Mouse (Mus musculus): ENCODE results near the gene Rbm45. TPM values are rescaled to one million over a fixed set of nuclear protein-coding genes. Genes with fewer than 3 reads are reported as not detected.

Gene Rbm45
- polyA plus RNA-seq, 1 experiment from 2014 or later, result 14.8 TPM

DNA sequence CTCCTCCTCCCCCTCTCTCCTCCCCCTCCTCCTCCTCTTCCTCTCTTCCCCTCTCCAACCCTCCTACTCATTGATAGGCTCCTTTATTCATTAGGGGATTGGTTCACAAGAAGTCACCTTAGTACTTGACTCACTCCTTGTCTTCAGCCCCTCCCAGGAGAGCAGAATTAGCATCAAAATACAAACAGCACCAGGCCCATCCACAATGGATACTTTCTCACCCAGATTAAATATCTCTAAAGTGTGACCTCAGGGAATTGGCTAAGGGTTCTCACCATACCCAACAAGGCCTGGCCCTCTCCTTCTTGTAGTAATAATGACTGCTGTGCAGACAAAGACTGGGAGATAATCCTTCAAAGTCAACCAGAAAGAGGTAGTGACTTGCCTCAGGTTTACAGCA, 30.4 kb downstream of the Rbm45 start:
- no peak overlapping the region for H3K4me3 ChIP-seq (replicated peaks)
- peaks cover 4% of the 10 kb centered on the region for H3K27me3 ChIP-seq
- H3K27ac ChIP-seq (replicated peaks), result no peak overlapping the region
- ATAC-seq (ENCODE audit: insufficient number of reproducible peaks, low FRiP score, low TSS enrichment, low read depth), result no peak
- no peak overlapping the region for H3K9ac ChIP-seq
- H3K9me3 ChIP-seq (replicated peaks), result no peaks in the 10 kb centered on the region
- no peaks in the 10 kb centered on the region for H3K36me3 ChIP-seq
- no peaks in the 10 kb centered on the region for H3K4me1 ChIP-seq
- H3K4me2 ChIP-seq (replicated peaks), result no peak overlapping the region

DNA sequence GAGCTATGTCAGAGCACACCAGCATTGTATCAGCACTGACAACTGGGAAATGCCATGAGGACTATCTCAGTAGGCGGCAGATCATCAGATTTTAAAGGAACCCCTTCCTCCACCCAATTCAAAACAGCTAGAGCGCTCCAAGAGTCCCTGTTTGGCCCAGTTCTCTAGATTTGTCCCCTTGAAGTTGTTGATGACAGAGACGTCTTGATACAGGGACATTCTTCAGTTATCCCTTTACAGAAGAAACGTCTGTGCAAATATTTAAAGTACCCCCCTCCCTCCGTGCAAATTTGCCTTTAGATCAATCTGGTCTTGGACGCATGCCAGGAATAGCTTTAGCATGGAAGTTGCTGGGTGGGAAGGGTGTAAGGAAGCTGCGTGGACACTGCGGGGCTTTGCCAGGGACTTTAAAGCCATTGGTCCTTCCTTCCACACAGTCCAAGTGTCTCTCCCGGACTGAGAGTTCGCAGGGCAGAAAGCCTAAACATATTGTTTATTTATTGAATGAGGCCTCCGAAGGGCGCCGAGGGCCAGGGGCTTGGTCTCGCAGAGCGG, 35.9 kb downstream of the Rbm45 start:
- 2% methylated on average over 15 of the region's 15 CpGs for WGBS
- Histone ChIP-seq H3K27me3 (peaks cover 4% of the 10 kb centered on the region), H3K9ac (peak overlapping the region; percentile 72), H3K4me2 (replicated peaks) (peak overlapping the region; percentile 90), H3K27ac (replicated peaks) (no peak overlapping the region), H3K36me3 (no peaks in the 10 kb centered on the region), H3K4me1 (peaks cover 4% of the 10 kb centered on the region; the same call in 1 of the 2 replicates), H3K9me3 (replicated peaks) (no peaks in the 10 kb centered on the region), H3K4me3 (replicated peaks) (peak overlapping the region; percentile 95)
- ATAC-seq (ENCODE audit: insufficient number of reproducible peaks, low FRiP score, low TSS enrichment, low read depth), result no peak; the same call in 1 of the 2 replicates

DNA sequence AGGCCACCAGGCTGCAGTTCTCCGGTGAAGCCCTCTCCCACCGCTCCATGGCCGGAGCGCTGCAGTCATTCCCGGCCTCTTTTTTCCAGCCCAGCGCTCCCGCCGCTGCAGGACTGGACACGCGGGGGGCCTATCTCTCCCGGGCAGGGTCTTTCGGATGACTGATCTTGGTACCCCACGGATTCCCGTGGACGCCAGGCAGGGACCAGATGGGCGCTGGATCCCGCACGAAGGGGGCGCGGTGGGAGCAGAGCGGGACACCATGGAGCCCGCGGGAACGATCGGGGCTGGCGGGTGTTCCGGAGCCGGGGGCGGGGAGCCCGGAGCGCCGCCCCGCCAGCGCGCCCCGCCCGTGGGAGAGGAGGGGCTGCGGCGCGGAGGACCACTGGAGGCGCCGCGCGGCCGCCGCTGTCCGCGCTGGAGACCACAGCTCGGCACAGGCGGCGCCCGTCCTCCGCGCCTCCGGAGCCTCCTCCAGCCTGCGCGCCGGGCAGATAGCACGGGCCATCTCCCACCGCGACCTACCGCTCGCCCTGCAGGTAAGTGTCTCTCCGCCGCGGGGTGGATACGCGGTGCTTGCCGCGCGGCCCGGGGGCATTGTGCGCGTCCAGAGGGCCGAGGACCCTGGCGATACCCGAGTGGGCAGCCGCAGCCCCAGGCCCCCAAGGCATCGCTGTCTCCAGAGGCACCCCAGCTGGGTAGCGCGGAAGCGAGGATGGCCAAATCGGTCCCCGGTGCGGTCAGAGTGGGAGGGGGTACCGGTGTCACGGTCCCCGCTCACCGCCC, 36.6 kb downstream of the Rbm45 start, which contains the start of gene Osbpl6:
Osbpl6 (plus strand) TSS at position 358 of the 786 bp plus-strand sequence.
- peak; percentile 92 for ATAC-seq (ENCODE audit: insufficient number of reproducible peaks, low FRiP score, low TSS enrichment, low read depth)
- H3K9me3 ChIP-seq (replicated peaks), result no peaks in the 10 kb centered on the region
- H3K27ac ChIP-seq (replicated peaks), result peak within 1 kb of the TSS; percentile 76
- peaks cover 4% of the 10 kb centered on the region for H3K27me3 ChIP-seq
- H3K4me2 ChIP-seq (replicated peaks), result peak within 1 kb of the TSS; percentile 90
- WGBS, result under 1% methylated on average over 77 of the region's 89 CpGs
- peak within 1 kb of the TSS; percentile 95 for H3K4me3 ChIP-seq (replicated peaks)
- H3K9ac ChIP-seq, result peak within 1 kb of the TSS; percentile 72
- H3K36me3 ChIP-seq, result no peaks in the 10 kb centered on the region
- peaks cover 4% of the 10 kb centered on the region; the same call in 1 of the 2 replicates for H3K4me1 ChIP-seq

DNA sequence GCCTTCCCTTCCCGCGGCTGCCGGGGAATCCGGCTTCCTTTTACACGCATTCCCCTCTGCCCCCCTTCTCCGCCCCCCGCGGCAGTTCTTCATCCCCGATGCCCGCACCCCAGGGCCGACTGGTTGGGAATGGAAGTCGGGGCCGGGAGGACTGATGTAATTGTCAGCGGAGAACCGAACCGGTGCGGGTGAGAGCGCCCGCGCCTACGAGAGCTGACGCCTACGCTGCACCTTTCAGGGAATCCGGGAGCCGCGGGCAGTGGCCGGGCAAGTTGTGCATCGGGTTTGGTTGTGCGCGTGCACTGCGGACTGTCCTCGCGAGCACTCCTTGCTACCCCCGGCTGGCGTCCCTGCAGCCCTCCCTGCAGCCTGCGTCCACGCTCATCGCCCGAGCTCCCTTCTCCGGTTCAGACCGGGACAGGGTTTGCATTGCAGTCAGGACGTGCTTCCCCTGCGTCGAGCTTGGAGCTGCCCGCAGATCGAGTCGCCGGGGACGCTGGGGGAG, 37.2 kb downstream of the Rbm45 start:
- peak overlapping the region; percentile 76 for H3K27ac ChIP-seq (replicated peaks)
- peak; percentile 60 for ATAC-seq (ENCODE audit: insufficient number of reproducible peaks, low FRiP score, low TSS enrichment, low read depth)
- 0% methylated on average over 45 of the region's 49 CpGs for WGBS

DNA sequence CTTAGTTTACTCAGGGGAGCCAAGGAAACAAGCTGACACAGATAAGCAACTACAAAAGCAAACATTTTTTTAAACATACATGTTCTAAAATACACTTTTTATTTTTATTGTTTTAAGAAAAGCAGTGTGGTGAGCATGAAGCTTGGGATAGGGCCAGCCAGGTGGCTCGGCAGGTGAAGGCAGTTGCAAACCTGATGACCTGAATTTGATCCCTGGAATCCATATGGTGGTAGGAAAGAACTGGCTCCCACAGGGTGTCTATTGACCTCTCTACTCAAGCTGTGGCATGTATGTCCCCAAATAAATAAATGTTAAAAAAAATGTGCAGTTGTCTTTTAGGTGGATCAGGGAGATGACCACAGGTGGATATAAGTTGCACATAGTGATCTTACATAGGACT, 39.7 kb downstream of the Rbm45 start:
- WGBS, result 70% methylated on average over 1 of the region's 1 CpGs
- no peaks in the 10 kb centered on the region for H3K36me3 ChIP-seq
- H3K4me2 ChIP-seq (replicated peaks), result no peak overlapping the region
- ATAC-seq (ENCODE audit: insufficient number of reproducible peaks, low FRiP score, low TSS enrichment, low read depth), result no peak
- no peak overlapping the region for H3K9ac ChIP-seq
- no peaks in the 10 kb centered on the region for H3K9me3 ChIP-seq (replicated peaks)
- no peak overlapping the region for H3K27ac ChIP-seq (replicated peaks)
- no peak overlapping the region for H3K4me3 ChIP-seq (replicated peaks)
- no peaks in the 10 kb centered on the region for H3K27me3 ChIP-seq
- peaks cover 4% of the 10 kb centered on the region; the same call in 1 of the 2 replicates for H3K4me1 ChIP-seq

More for the DNA sequence above, 37.2 kb downstream of the Rbm45 start:
- H3K36me3 ChIP-seq, result no peaks in the 10 kb centered on the region
- H3K4me1 ChIP-seq, result peaks cover 4% of the 10 kb centered on the region; the same call in 1 of the 2 replicates
- H3K4me2 ChIP-seq (replicated peaks), result peak overlapping the region; percentile 90
- H3K9me3 ChIP-seq (replicated peaks), result no peaks in the 10 kb centered on the region
- H3K27me3 ChIP-seq, result peaks cover 4% of the 10 kb centered on the region
- H3K9ac ChIP-seq, result peak overlapping the region; percentile 72
- peak overlapping the region; percentile 95 for H3K4me3 ChIP-seq (replicated peaks)

DNA sequence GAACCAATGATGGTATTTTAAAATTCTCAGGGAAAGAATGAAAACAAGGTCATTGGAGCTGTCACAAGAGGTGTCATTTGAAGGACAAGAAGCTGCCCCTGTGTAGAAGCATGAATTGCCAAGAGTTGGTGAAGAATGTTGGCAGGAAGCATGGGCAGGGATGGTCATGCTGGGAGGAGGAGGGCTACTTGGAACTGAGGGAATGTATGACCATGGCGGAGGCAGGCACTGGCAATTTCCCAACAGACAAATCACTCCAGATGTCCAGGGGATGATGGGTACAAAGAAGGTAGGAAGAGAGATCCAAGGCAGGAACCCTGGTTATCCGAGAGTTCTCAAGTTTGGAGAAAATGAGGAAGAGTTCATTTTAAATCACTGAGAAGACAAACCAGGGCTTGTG, 40.2 kb downstream of the Rbm45 start:
- H3K4me1 ChIP-seq, result peaks cover 8% of the 10 kb centered on the region; the same call in 1 of the 2 replicates
- WGBS, result 90% methylated on average over 2 of the region's 2 CpGs
- no peak for ATAC-seq (ENCODE audit: insufficient number of reproducible peaks, low FRiP score, low TSS enrichment, low read depth)
- no peak overlapping the region for H3K4me2 ChIP-seq (replicated peaks)
- no peaks in the 10 kb centered on the region for H3K9me3 ChIP-seq (replicated peaks)
- no peak overlapping the region for H3K9ac ChIP-seq
- no peaks in the 10 kb centered on the region for H3K36me3 ChIP-seq
- no peak overlapping the region for H3K27ac ChIP-seq (replicated peaks)
- H3K4me3 ChIP-seq (replicated peaks), result no peak overlapping the region
- no peaks in the 10 kb centered on the region for H3K27me3 ChIP-seq

DNA sequence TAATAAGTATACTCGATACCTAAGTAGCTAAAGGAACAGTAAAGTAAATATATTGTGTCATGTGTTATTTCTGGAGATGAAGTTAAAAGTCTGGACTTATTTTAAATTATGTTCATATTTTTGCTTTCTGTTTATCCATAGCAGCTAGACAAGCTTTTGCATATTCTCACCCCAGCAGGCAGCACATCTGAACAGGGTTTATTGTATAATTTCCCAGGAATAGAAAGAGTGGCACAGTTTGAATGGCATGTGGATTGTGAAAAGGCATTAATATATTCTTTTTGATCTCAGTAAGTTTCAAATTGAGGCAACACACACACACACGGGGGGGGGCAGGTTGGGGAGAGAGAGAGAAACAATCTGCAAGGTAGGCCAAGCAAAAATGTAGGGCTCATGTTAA, 43.1 kb downstream of the Rbm45 start:
- 60% methylated on average over 2 of the region's 2 CpGs for WGBS
- Histone ChIP-seq H3K4me2 (replicated peaks) (no peak overlapping the region), H3K36me3 (no peaks in the 10 kb centered on the region), H3K4me1 (0 out of 2 replicates have a peak, but pooled peaks cover 4% of the 10 kb centered on the region), H3K9me3 (replicated peaks) (no peaks in the 10 kb centered on the region), H3K4me3 (replicated peaks) (no peak overlapping the region), H3K27ac (replicated peaks) (no peak overlapping the region), H3K9ac (no peak overlapping the region), H3K27me3 (no peaks in the 10 kb centered on the region)
- no peak for ATAC-seq (ENCODE audit: insufficient number of reproducible peaks, low FRiP score, low TSS enrichment, low read depth)

DNA sequence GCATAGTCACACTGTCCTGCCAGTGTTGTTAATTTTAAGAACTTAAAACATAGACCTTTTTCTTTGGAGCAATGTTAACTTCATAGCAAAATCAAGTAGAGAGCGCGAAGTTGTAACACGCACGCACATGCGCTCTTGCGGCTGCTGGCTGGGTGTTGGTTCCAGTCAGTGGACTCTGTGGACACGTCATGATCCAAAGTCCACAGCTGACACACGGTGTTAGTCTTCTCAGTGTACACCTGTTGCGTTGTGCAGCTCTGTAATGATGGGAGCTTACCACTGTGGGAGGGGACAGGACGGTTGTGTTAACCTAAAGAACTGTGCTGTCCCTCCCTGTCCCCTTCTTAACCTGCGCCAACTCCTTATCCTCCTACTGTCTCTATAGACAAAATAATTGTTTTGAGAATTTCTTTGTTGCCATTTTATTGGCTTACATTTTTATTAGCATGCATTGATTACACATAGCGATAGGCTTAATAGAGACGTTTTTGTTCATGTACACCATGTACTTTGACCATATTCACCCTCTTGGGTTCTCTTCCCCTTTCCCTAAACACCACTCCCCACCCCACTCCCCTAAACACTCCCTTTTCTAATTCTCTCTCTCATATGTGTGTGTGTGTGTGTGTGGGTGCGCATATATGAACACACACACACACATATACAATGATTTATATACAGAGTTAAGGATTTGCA, 47.8 kb downstream of the Rbm45 start:
- Histone ChIP-seq H3K27ac (replicated peaks) (no peak overlapping the region), H3K4me2 (replicated peaks) (no peak overlapping the region), H3K36me3 (no peaks in the 10 kb centered on the region), H3K27me3 (no peaks in the 10 kb centered on the region), H3K4me1 (0 out of 2 replicates have a peak, but pooled peaks cover 4% of the 10 kb centered on the region), H3K9me3 (replicated peaks) (no peaks in the 10 kb centered on the region), H3K9ac (no peak overlapping the region), H3K4me3 (replicated peaks) (no peak overlapping the region)
- ATAC-seq (ENCODE audit: insufficient number of reproducible peaks, low FRiP score, low TSS enrichment, low read depth), result no peak
- WGBS, result 92% methylated on average over 14 of the region's 14 CpGs

DNA sequence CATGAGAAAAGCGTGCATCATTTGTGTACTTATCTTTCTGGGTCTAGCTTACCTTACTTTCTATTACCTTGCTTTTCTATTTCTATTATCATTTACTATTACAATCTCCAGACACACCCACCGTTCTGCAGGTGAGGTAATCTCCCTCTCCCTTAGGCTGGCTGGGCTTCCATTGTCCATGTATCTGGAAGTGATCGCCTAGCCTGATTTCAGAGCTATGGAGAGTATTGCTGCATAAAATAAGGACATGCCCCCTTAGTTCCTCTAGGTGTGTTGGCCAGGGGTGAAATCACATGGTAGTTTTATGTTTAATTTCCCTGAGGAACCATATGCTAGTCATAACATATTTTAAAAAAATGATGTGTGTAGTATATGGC, 48.3 kb downstream of the Rbm45 start:
- no peak overlapping the region for H3K9ac ChIP-seq
- ATAC-seq (ENCODE audit: insufficient number of reproducible peaks, low FRiP score, low TSS enrichment, low read depth), result no peak
- H3K27ac ChIP-seq (replicated peaks), result no peak overlapping the region
- no peaks in the 10 kb centered on the region for H3K27me3 ChIP-seq
- no peaks in the 10 kb centered on the region for H3K9me3 ChIP-seq (replicated peaks)
- WGBS, result 94% methylated on average over 3 of the region's 3 CpGs
- no peaks in the 10 kb centered on the region for H3K36me3 ChIP-seq
- no peak overlapping the region for H3K4me3 ChIP-seq (replicated peaks)
- 0 out of 2 replicates have a peak, but pooled peaks cover 4% of the 10 kb centered on the region for H3K4me1 ChIP-seq
- H3K4me2 ChIP-seq (replicated peaks), result no peak overlapping the region

DNA sequence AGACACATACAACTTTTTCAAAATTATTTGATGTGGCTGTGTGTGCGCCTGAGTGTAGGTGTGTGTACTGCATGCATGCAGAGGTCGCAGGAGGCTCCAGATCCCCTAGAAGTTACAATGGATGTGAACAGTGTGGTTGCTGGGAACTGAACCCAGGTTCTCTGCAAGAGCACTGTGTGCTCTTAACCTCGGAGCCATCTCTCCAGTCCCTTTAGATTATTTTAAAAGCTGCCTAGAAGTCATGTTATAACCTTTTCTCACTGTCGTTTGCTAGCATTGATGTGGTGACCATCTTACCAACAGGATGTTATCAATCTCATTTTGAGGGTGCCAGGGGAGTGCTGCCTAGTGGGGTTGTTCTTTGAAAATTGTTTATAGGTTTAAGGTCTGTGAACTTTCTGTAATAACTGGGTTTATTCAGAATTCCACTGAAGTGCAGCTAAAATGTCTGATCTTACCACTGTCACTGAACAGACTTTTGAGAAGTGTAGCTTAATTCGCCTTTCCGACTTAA, 51.7 kb downstream of the Rbm45 start:
- ATAC-seq (ENCODE audit: insufficient number of reproducible peaks, low FRiP score, low TSS enrichment, low read depth), result no peak
- Histone ChIP-seq H3K9ac (no peak overlapping the region), H3K9me3 (replicated peaks) (no peaks in the 10 kb centered on the region), H3K27ac (replicated peaks) (no peak overlapping the region), H3K4me3 (replicated peaks) (no peak overlapping the region), H3K4me2 (replicated peaks) (no peak overlapping the region), H3K4me1 (no peaks in the 10 kb centered on the region), H3K36me3 (no peaks in the 10 kb centered on the region), H3K27me3 (no peaks in the 10 kb centered on the region)
- WGBS, result 72% methylated on average over 6 of the region's 6 CpGs

DNA sequence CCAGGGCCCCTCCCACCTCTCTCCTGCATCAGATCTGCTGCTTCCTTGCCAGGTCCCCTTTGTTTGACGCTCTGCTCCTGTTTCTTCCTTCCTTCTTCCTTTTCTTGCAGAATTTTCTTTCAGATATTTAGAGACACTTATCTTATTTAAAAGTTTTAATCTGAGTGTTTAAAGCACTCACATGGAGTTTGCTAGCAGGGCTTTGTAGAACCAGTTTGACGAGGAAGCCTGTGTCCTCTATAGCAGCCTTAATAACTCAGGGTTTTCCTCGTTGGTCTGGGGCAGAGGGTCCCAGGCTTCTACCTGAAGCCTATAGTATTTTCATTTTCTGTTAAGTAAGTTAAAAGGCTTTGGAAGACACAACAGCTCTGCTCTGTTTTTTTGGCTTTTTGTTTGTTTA, 57.0 kb downstream of the Rbm45 start:
- H3K4me3 ChIP-seq (replicated peaks), result no peak overlapping the region
- H3K9me3 ChIP-seq (replicated peaks), result no peaks in the 10 kb centered on the region
- no peak for ATAC-seq (ENCODE audit: insufficient number of reproducible peaks, low FRiP score, low TSS enrichment, low read depth)
- no peaks in the 10 kb centered on the region for H3K36me3 ChIP-seq
- H3K27me3 ChIP-seq, result no peaks in the 10 kb centered on the region
- no peak overlapping the region for H3K4me2 ChIP-seq (replicated peaks)
- WGBS, result 53% methylated on average over 3 of the region's 3 CpGs
- H3K4me1 ChIP-seq, result no peaks in the 10 kb centered on the region
- H3K27ac ChIP-seq (replicated peaks), result no peak overlapping the region
- H3K9ac ChIP-seq, result no peak overlapping the region

All from embryonic facial prominence, embryonic 15.5 days (tissue).